Mouse (Mus musculus) liver, adult 2 months (tissue): ENCODE measurements around the gene Ankar. TPM values are rescaled to one million over a fixed set of nuclear protein-coding genes. Genes with fewer than 3 reads are reported as not detected.

Source experiments
- DNase-seq: peaks from one replicate; pipeline ENCODE4 v3.0.0-alpha.2; 2011; ENCODE audit warnings: low read depth, low spot score; ENCODE audit errors: extremely low read depth
- H3K27ac ChIP-seq: fragments of 200-500 bp; replicated peaks from 2 replicates; pipeline ENCODE4 v1.5.1; 2012; ENCODE audit warnings: low read depth, mild to moderate bottlenecking, control low read depth, inconsistent platforms, low read length; ENCODE audit not compliant: insufficient read depth
- H3K27me3 ChIP-seq: fragments of 200-500 bp; 2 replicates; pipeline ENCODE4 v1.6.1; 2012; ENCODE audit warnings: mild to moderate bottlenecking, moderate library complexity, low read length, inconsistent platforms; ENCODE audit not compliant: control insufficient read depth, insufficient read depth
- H3K36me3 ChIP-seq: fragments of 200-500 bp; 2 replicates; pipeline ENCODE4 v1.6.1; 2012; ENCODE audit warnings: low read length, inconsistent platforms; ENCODE audit not compliant: control insufficient read depth, insufficient read depth
- H3K4me1 ChIP-seq: fragments of 200-500 bp; 2 replicates; pipeline ENCODE4 v1.6.1; 2011; ENCODE audit warnings: low read length; ENCODE audit not compliant: control insufficient read depth, insufficient read depth
- H3K4me3 ChIP-seq: fragments of 200-500 bp; 2 replicates; pipeline ENCODE4 v1.5.1; 2011; ENCODE audit warnings: low read depth, mild to moderate bottlenecking, control low read depth, low read length, moderate library complexity; ENCODE audit not compliant: insufficient read depth
- H3K79me2 ChIP-seq: fragments of 200-500 bp; 2 replicates; pipeline ENCODE4 v1.6.1; 2012; ENCODE audit warnings: inconsistent platforms, mild to moderate bottlenecking, low read length, moderate library complexity; ENCODE audit not compliant: control insufficient read depth, insufficient read depth
- H3K9ac ChIP-seq: fragments of 200-500 bp; 2 replicates; pipeline ENCODE4 v1.6.1; 2012; ENCODE audit warnings: low read depth, mild to moderate bottlenecking, control low read depth, inconsistent platforms, low read length
- CTCF ChIP-seq: fragments of 200-500 bp; IDR thresholded peaks from 2 replicates; pipeline ENCODE4 v1.5.1; 2011; ENCODE audit warnings: low read depth, low read length, control low read depth
- POLR2A ChIP-seq: fragments of 200-500 bp; IDR thresholded peaks from 2 replicates; pipeline ENCODE4 v1.6.1; 2011; ENCODE audit warnings: low read length, control low read depth; ENCODE audit not compliant: insufficient read depth; ENCODE audit errors: extremely low read depth
- WGBS: fragments of 180-500 bp; shearing (Covaris S2); methylation state at CpG from one replicate; pipeline ENCODE4 v1.1.7; 2018; 5-methylcytosine and 5-hydroxymethylcytosine counted together
- polyA plus RNA-seq: library from polyadenylated mRNA; depleted of rRNA; stranded (reverse); fragments of >200 nt; gene quantifications from 2 replicates; pipeline ENCODE4 v1.2.3, GENCODE M21; 2012
- total RNA-seq: library from RNA; depleted of rRNA; stranded (reverse); fragments of >200 nt; gene quantifications from 2 replicates; pipeline ENCODE4 v1.2.3, GENCODE M21; 2014

The Ankar gene
- total and polyA plus RNA-seq, 2 experiments, result not detected

- Histone ChIP-seq H3K4me3 (no peak overlapping the region), H3K36me3 (no peaks in the 10 kb centered on the region), H3K9ac (no peak overlapping the region), H3K4me1 (peaks cover 2% of the 10 kb centered on the region; the same call in 1 of the 2 replicates), H3K79me2 (no peaks in the 10 kb centered on the region), H3K27ac (no peak overlapping the region), H3K27me3 (no peaks in the 10 kb centered on the region)
- DNase-seq, result no peak
- 82% methylated on average over 13 of the region's 13 CpGs for WGBS
- TF ChIP-seq CTCF, result no peak
- no peak for TF ChIP-seq POLR2A
Measured at GRCm38 (mm10) chr1:72736397-72737125, 36.2 kb upstream of the Ankar start.

DNA sequence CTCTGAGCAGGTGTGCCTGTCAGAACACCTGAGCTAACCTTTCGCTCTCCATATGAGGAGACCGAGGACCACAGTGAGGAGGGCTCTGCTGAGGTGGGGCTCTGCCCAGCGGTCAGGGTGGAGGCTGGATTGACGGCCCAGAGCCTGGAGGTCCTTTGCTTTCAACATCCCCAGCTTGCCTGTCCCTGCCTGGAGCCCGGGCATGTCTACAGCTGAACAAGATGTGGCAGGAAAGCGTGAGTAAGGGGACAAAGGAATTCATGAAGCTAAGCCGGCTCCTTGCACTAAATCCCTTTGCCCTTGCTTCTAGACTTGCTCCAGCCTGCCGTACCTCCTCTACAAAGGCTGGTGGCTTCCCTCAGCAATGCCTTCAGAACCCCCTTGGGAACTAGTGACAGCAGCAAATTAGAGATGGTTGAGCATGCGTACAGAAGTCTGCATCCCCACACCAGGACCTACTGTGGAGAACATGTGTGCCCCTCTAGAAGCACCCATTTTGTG, 32.9 kb upstream of the Ankar start:
- H3K79me2 ChIP-seq, result no peaks in the 10 kb centered on the region
- H3K27ac ChIP-seq, result no peak overlapping the region
- DNase-seq, result no peak
- no peaks in the 10 kb centered on the region for H3K36me3 ChIP-seq
- H3K9ac ChIP-seq, result no peak overlapping the region
- no peak overlapping the region for H3K4me3 ChIP-seq
- no peaks in the 10 kb centered on the region for H3K4me1 ChIP-seq
- no peak for TF ChIP-seq CTCF
- TF ChIP-seq POLR2A, result no peak
- WGBS, result 98% methylated on average over 9 of the region's 9 CpGs
- H3K27me3 ChIP-seq, result no peaks in the 10 kb centered on the region

GRCm38 (mm10) chr1:72730126-72730525, 29.7 kb upstream of the Ankar start:
- TF ChIP-seq CTCF (no peak), POLR2A (no peak)
- Histone ChIP-seq H3K4me1 (peaks cover 4% of the 10 kb centered on the region; the same call in 1 of the 2 replicates), H3K36me3 (no peaks in the 10 kb centered on the region), H3K4me3 (no peak overlapping the region), H3K9ac (no peak overlapping the region), H3K27me3 (no peaks in the 10 kb centered on the region), H3K79me2 (no peaks in the 10 kb centered on the region), H3K27ac (no peak overlapping the region)
- no peak for DNase-seq
- WGBS, result 92% methylated on average over 10 of the region's 10 CpGs

GRCm38 (mm10) chr1:72728781-72729180, 28.4 kb upstream of the Ankar start:
- no peak overlapping the region for H3K27ac ChIP-seq
- H3K9ac ChIP-seq, result no peak overlapping the region
- H3K4me1 ChIP-seq, result peaks cover 5% of the 10 kb centered on the region; the same call in 1 of the 2 replicates
- DNase-seq, result no peak
- no peak overlapping the region for H3K4me3 ChIP-seq
- TF ChIP-seq POLR2A (no peak), CTCF (no peak)
- H3K79me2 ChIP-seq, result no peaks in the 10 kb centered on the region
- H3K27me3 ChIP-seq, result no peaks in the 10 kb centered on the region
- no peaks in the 10 kb centered on the region for H3K36me3 ChIP-seq
- WGBS, result 96% methylated on average over 4 of the region's 4 CpGs

DNA sequence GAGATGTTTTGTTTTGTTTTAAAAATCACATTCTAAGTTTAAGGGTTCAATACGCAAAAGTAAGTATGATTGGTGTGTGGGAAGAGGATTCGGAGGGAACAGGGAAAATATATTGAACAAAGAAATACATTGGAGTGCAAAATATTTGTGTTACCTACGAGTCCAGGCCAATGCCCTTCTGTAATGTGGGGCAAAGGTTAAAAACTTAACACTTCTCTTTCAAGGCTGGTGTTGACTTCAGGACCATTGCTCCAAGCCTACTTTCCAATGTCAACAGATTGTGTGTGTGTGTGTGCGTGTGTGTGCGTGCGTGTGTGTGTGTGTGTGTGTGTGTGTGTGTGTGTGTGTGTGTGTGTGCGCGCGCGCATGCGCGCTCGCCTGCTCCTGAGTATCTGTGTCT, 25.6 kb upstream of the Ankar start:
- peak; percentile 93 for DNase-seq
- H3K27me3 ChIP-seq, result no peaks in the 10 kb centered on the region
- 30% methylated on average over 13 of the region's 13 CpGs for WGBS
- no peak overlapping the region for H3K9ac ChIP-seq
- no peaks in the 10 kb centered on the region for H3K36me3 ChIP-seq
- H3K4me3 ChIP-seq, result no peak overlapping the region
- no peaks in the 10 kb centered on the region for H3K79me2 ChIP-seq
- peak overlapping the region; percentile 63 for H3K27ac ChIP-seq
- TF ChIP-seq CTCF (no peak), POLR2A (no peak)
- H3K4me1 ChIP-seq, result peaks cover 5% of the 10 kb centered on the region; the same call in 1 of the 2 replicates

DNA sequence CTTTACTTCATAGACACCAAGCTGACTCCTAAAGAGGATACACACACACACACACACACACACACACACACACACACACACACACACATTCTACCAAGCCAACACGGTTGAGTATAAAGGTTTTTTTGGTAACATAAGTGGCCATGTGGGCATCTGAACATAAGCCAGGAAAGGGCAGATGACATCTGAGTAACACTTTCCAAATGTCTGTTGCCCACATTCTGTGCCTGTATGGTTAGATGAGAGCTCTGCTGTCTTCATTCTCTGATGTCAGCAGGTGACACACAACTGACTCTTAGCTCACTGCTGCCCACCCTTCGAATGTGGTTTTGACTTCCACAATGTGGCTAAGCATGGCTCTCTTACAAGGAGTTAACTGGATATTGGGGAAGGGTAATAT, 24.0 kb upstream of the Ankar start:
- Histone ChIP-seq H3K27ac (no peak overlapping the region), H3K36me3 (no peaks in the 10 kb centered on the region), H3K4me3 (no peak overlapping the region), H3K79me2 (no peaks in the 10 kb centered on the region), H3K27me3 (no peaks in the 10 kb centered on the region), H3K4me1 (peaks cover 5% of the 10 kb centered on the region; the same call in 1 of the 2 replicates), H3K9ac (no peak overlapping the region)
- no peak for TF ChIP-seq CTCF
- no peak for TF ChIP-seq POLR2A
- no peak for DNase-seq
- 69% methylated on average over 2 of the region's 2 CpGs for WGBS
